Mouse (Mus musculus): ENCODE results near the gene Nbeal2. TPM values are rescaled to one million over a fixed set of nuclear protein-coding genes. Genes with fewer than 3 reads are reported as not detected.
A peak's percentile ranks its signal among the peaks of the same experiment; 100 is the strongest.

Gene Nbeal2
- total and polyA plus RNA-seq, 3 experiments: 3.2 to 19.7 (median 8.4) TPM

- Histone ChIP-seq H3K27ac (ENCODE audit: insufficient read depth, low read depth) (no peak overlapping the region), H3K9ac (ENCODE audit: insufficient read depth, low read depth) (no peak overlapping the region)
Measured at GRCm38 (mm10) chr9:110651931-110652722, 1.8 kb downstream of the Nbeal2 start.

GRCm38 (mm10) chr9:110649775-110650174 is 4.2 kb downstream of the Nbeal2 start:
- H3K9ac ChIP-seq (ENCODE audit: insufficient read depth, low read depth): no peak overlapping the region
- no peak overlapping the region for H3K4me2 ChIP-seq (ENCODE audit: insufficient read depth, low read depth, poor library complexity, severe bottlenecking)
- no peaks in the 10 kb centered on the region for H3K9me3 ChIP-seq (replicated peaks; ENCODE audit: low read length)
- TF ChIP-seq MAX (IDR thresholded peaks at IDR 0.05; ENCODE audit: low read length) (no peak), KAT2A (IDR thresholded peaks at IDR 0.05; ENCODE audit: insufficient replicate concordance, low read length) (no peak), SMC3 (IDR thresholded peaks at IDR 0.05; ENCODE audit: low read depth, low read length) (no peak), MEF2A (IDR thresholded peaks at IDR 0.05; ENCODE audit: borderline replicate concordance, low read depth, low read length) (no peak), IRF4 (IDR thresholded peaks at IDR 0.05; ENCODE audit: low read depth, low read length) (no peak), ZMIZ1 (IDR thresholded peaks at IDR 0.05; ENCODE audit: low read depth, low read length) (no peak), EP300 (IDR thresholded peaks at IDR 0.05; ENCODE audit: low read length) (no peak), ZNF384 (IDR thresholded peaks at IDR 0.05; ENCODE audit: low read depth, low read length) (no peak), BHLHE40 (IDR thresholded peaks at IDR 0.05; ENCODE audit: low read depth, low read length) (no peak), MAFK (IDR thresholded peaks at IDR 0.05; ENCODE audit: insufficient replicate concordance, low read length) (no peak), NELFE (IDR thresholded peaks at IDR 0.05; ENCODE audit: low read depth, low read length) (no peak), MXI1 (IDR thresholded peaks at IDR 0.05; ENCODE audit: low read depth, low read length) (no peak), E2F4 (IDR thresholded peaks at IDR 0.05; ENCODE audit: insufficient replicate concordance, low read depth, low read length) (no peak), JUND (conservative IDR thresholded peaks at IDR 0.05; ENCODE audit: low read depth, low read length) (no peak), NRF1 (IDR thresholded peaks at IDR 0.05; ENCODE audit: low read depth, low read length) (no peak), USF1 (IDR thresholded peaks at IDR 0.05; ENCODE audit: low read depth, low read length) (no peak), TBP (conservative IDR thresholded peaks at IDR 0.05; ENCODE audit: low read depth, low read length) (no peak)
- H3K27me3 ChIP-seq (replicated peaks): no peaks in the 10 kb centered on the region
- no peak for DNase-seq (ENCODE audit: extremely low read depth)
- no peaks in the 10 kb centered on the region for H3K79me2 ChIP-seq (replicated peaks; ENCODE audit: control insufficient read depth, extremely low read depth, insufficient read depth, poor library complexity, severe bottlenecking)
- in situ Hi-C loops (cut with MboI; ENCODE audit: low pct_ligation_motif_present, low pct_unique_long_range_greater_than_20kb, low sequenced_read_pairs): no loop called here
- H3K4me1 ChIP-seq (ENCODE audit: control insufficient read depth in 1 of 2, insufficient read depth in 2 of 2): peaks cover 20 to 63% of the 10 kb centered on the region in 2 experiments
- dilution Hi-C loops (cut with MboI; ENCODE audit: extremely low pct_ligation_motif_present, extremely low pct_unique_long_range_greater_than_20kb, low sequenced_read_pairs): no loop called here
- H3K27ac ChIP-seq (ENCODE audit: insufficient read depth, low read depth): no peak overlapping the region
- no peak overlapping the region for H3K4me3 ChIP-seq (replicated peaks in 1 of 3; ENCODE audit: low read depth in 2 of 3, low read length in 2 of 3, poor library complexity in 1 of 3)
- H3K36me3 ChIP-seq (replicated peaks in 1 of 2; ENCODE audit: control insufficient read depth in 1 of 2, insufficient read depth in 1 of 2, low read length in 1 of 2): peaks cover 0 to 17% of the 10 kb centered on the region in 2 experiments

More at GRCm38 (mm10) chr9:110651931-110652722, 1.8 kb downstream of the Nbeal2 start:
- Histone ChIP-seq H3K79me2 (replicated peaks; ENCODE audit: control insufficient read depth, extremely low read depth, insufficient read depth, poor library complexity, severe bottlenecking) (no peaks in the 10 kb centered on the region), H3K36me3 (replicated peaks in 1 of 2; ENCODE audit: control insufficient read depth in 1 of 2, insufficient read depth in 1 of 2, low read length in 1 of 2) (peaks cover 0 to 13% of the 10 kb centered on the region in 2 experiments), H3K4me1 (ENCODE audit: control insufficient read depth in 1 of 2, insufficient read depth in 2 of 2) (peaks cover 16 to 53% of the 10 kb centered on the region in 2 experiments), H3K9me3 (replicated peaks; ENCODE audit: low read length) (no peaks in the 10 kb centered on the region), H3K27me3 (replicated peaks) (no peaks in the 10 kb centered on the region), H3K4me2 (ENCODE audit: insufficient read depth, low read depth, poor library complexity, severe bottlenecking) (peak overlapping the region; percentile 67), H3K4me3 (replicated peaks in 1 of 3; ENCODE audit: low read depth in 2 of 3, low read length in 2 of 3, poor library complexity in 1 of 3) (peak overlapping the region in 1 of 3 experiments; percentile 79)
- no peak for DNase-seq (ENCODE audit: extremely low read depth)
- dilution Hi-C loops (cut with MboI; ENCODE audit: extremely low pct_ligation_motif_present, extremely low pct_unique_long_range_greater_than_20kb, low sequenced_read_pairs): no loop called here
- TF ChIP-seq RAD21 (IDR thresholded peaks at IDR 0.05; ENCODE audit: low read depth, low read length) (peak; percentile 25), CTCF (conservative IDR thresholded peaks at IDR 0.05 in 1 of 2, IDR thresholded peaks at IDR 0.05 in 1 of 2; ENCODE audit: low read depth in 2 of 2, low read length in 2 of 2) (peak in 1 of 2 experiments; percentile 34; a peak in 1 of 4 replicates), KAT2A (IDR thresholded peaks at IDR 0.05; ENCODE audit: insufficient replicate concordance, low read length) (no peak), ZMIZ1 (IDR thresholded peaks at IDR 0.05; ENCODE audit: low read depth, low read length) (no peak), USF2 (conservative IDR thresholded peaks at IDR 0.05; ENCODE audit: low read depth, low read length) (no peak), CHD2 (IDR thresholded peaks at IDR 0.05; ENCODE audit: low read length) (no peak), NELFE (IDR thresholded peaks at IDR 0.05; ENCODE audit: low read depth, low read length) (no peak), ELF1 (IDR thresholded peaks at IDR 0.05; ENCODE audit: low read depth, low read length) (no peak), MAX (IDR thresholded peaks at IDR 0.05; ENCODE audit: low read length) (no peak)
- in situ Hi-C loops (cut with MboI; ENCODE audit: low pct_ligation_motif_present, low pct_unique_long_range_greater_than_20kb, low sequenced_read_pairs): no loop called here
